ENCODE assay signal across 10 mouse cellular contexts in genomic region chr4:152125161-152126025, GRCm38 (mm10). TPM values are rescaled to one million over a fixed set of nuclear protein-coding genes. Genes with fewer than 3 reads are reported as not detected.
DNase-seq lines count a peak whose midpoint lies in the region; ATAC-seq and TF ChIP-seq lines count a peak whose summit lies in the region.
"Had no signal": no experiment of that assay in that cellular context is flagged by ENCODE, and none has a peak within 500 bp of the region (broad histone marks: within the 10 kb centered on the region; RNA-seq: fewer than 3 reads in every experiment).

No protein-coding gene starts in this region.

- H3K9ac ChIP-seq in intestine, postnatal 0 days (ENCODE audit: low read depth, low read length), result no peak overlapping the region
- H3K9ac ChIP-seq in midbrain, embryonic 14.5 days (replicated peaks; ENCODE audit: low read length), result no peak overlapping the region

- TF ChIP-seq POLR2A in lung, adult 2 months (IDR thresholded peaks at IDR 0.05; ENCODE audit: borderline replicate concordance, extremely low read depth, low read depth, low read length), result no peak

- DNase-seq in lung, adult 2 months, result no peak
- DNase-seq in lung, postnatal 25 days (ENCODE audit: low spot score), result no peak
- peak; percentile 67 to 70 for DNase-seq in cerebellum, postnatal 25 days
- peak; percentile 76 for DNase-seq in heart, adult 8-10 months (ENCODE audit: low spot score)
- peak; percentile 28 for DNase-seq in midbrain, embryonic 14.5 days
- DNase-seq in natural killer cell, adult 2 months (ENCODE audit: low spot score in 2 of 2), result no peak
- no peak for DNase-seq in frontal cortex, postnatal 14 days (ENCODE audit: low spot score in 2 of 2)

- H3K27ac ChIP-seq in intestine, postnatal 0 days (ENCODE audit: low read depth, low read length), result no peak overlapping the region
- no peak overlapping the region for H3K27ac ChIP-seq in midbrain, embryonic 14.5 days (replicated peaks; ENCODE audit: low read depth, low read length)

- H3K36me3 ChIP-seq in intestine, postnatal 0 days (ENCODE audit: control insufficient read depth, insufficient read depth), result peaks cover 11% of the 10 kb centered on the region; the same call in 1 of the 2 replicates
- H3K36me3 ChIP-seq in midbrain, embryonic 14.5 days (ENCODE audit: control insufficient read depth, insufficient read depth, low read length), result no peaks in the 10 kb centered on the region

- H3K27me3 ChIP-seq in intestine, postnatal 0 days (replicated peaks; ENCODE audit: control insufficient read depth, insufficient read depth, low read length), result peaks cover 61% of the 10 kb centered on the region
- H3K27me3 ChIP-seq in midbrain, embryonic 14.5 days (ENCODE audit: control insufficient read depth, insufficient read depth, low read length), result peaks cover 100% of the 10 kb centered on the region
- H3K27me3 ChIP-seq: Patski had no signal

- no peaks in the 10 kb centered on the region for H3K9me3 ChIP-seq in intestine, postnatal 0 days (ENCODE audit: control insufficient read depth)
- H3K9me3 ChIP-seq in midbrain, embryonic 14.5 days (ENCODE audit: control insufficient read depth, low read length), result no peaks in the 10 kb centered on the region

- peaks cover 13% of the 10 kb centered on the region for H3K4me1 ChIP-seq in lung, adult 2 months (ENCODE audit: control insufficient read depth, insufficient read depth, low read length)
- H3K4me1 ChIP-seq in intestine, postnatal 0 days (replicated peaks; ENCODE audit: control insufficient read depth, insufficient read depth, low read length), result no peaks in the 10 kb centered on the region
- H3K4me1 ChIP-seq in midbrain, embryonic 14.5 days (ENCODE audit: control insufficient read depth, insufficient read depth, low read length), result peaks cover 13% of the 10 kb centered on the region

- H3K4me2 ChIP-seq in intestine, postnatal 0 days (replicated peaks; ENCODE audit: low read depth), result peak overlapping the region; percentile 18
- peak overlapping the region; percentile 47 for H3K4me2 ChIP-seq in midbrain, embryonic 14.5 days (ENCODE audit: low read length)

- H3K4me3 ChIP-seq in lung, adult 2 months (replicated peaks; ENCODE audit: extremely low read depth, low read depth, low read length), result peak overlapping the region; percentile 44
- H3K4me3 ChIP-seq in intestine, postnatal 0 days (ENCODE audit: low read depth, low read length), result peak overlapping the region; percentile 9; the same call in 1 of the 2 replicates
- H3K4me3 ChIP-seq in midbrain, embryonic 14.5 days (replicated peaks; ENCODE audit: low read depth, low read length), result peak overlapping the region; percentile 24

- WGBS in lung, adult 2 months, result 20% methylated on average over 56 of the region's 56 CpGs
- 48% methylated on average over 56 of the region's 56 CpGs for WGBS in intestine, postnatal 0 days
- 4% methylated on average over 56 of the region's 56 CpGs for WGBS in midbrain, embryonic 14.5 days

- ATAC-seq in intestine, postnatal 0 days, result no peak
- no peak for ATAC-seq in midbrain, embryonic 14.5 days (ENCODE audit: low FRiP score, low TSS enrichment)
- ATAC-seq: Patski had no signal

- TF ChIP-seq CTCF in lung, adult 2 months (IDR thresholded peaks at IDR 0.05; ENCODE audit: insufficient read depth, low read length), result no peak
- no peak for TF ChIP-seq CTCF in intestine, postnatal 0 days (IDR thresholded peaks at IDR 0.05; ENCODE audit: low read depth)

RNA-seq across cellular contexts. Expression of gene Tnfrsf25, which starts 9.7 kb away (rescaled TPM):
- 8.1 and 12.7 TPM in 2 replicates for polyA plus RNA-seq in lung, adult 2 months (2012; rRNA removed)
- 1 to 10 TPM; 1.1 to 3.2 (median 1.8) TPM for total RNA-seq in heart, adult 8-10 months (2022)
- polyA plus RNA-seq in intestine, postnatal 0 days (2015; fragmentation: Nextera tagmentation; extraction: Ambion mirVana), result 0.82 and 1.2 TPM in 2 replicates
- 0.54 and 1.2 TPM in 2 replicates for polyA plus RNA-seq in midbrain, embryonic 14.5 days (2014; fragmentation: Nextera tagmentation; extraction: Ambion mirVana)

RNA-seq across cellular contexts. Expression of gene Espn, which starts 26.8 kb away (rescaled TPM):
- polyA plus RNA-seq in lung, adult 2 months (2012; rRNA removed), result 9.8 and 16.3 TPM in 2 replicates
- 1 to 10 TPM; 2.6 to 3.5 (median 3.0) TPM for total RNA-seq in heart, adult 8-10 months (2022)
- polyA plus RNA-seq in intestine, postnatal 0 days (2015; fragmentation: Nextera tagmentation; extraction: Ambion mirVana), result 260 and 264 TPM in 2 replicates
- not detected in 2 replicates for polyA plus RNA-seq in midbrain, embryonic 14.5 days (2014; fragmentation: Nextera tagmentation; extraction: Ambion mirVana)

RNA-seq across cellular contexts. Expression of gene Hes2, which starts 33.3 kb away (rescaled TPM):
- 5.4 and 6.2 TPM in 2 replicates for polyA plus RNA-seq in lung, adult 2 months (2012; rRNA removed)
- total RNA-seq in heart, adult 8-10 months (2022), result not detected
- 8.6 and 11.2 TPM in 2 replicates for polyA plus RNA-seq in intestine, postnatal 0 days (2015; fragmentation: Nextera tagmentation; extraction: Ambion mirVana)
- not detected in 2 replicates for polyA plus RNA-seq in midbrain, embryonic 14.5 days (2014; fragmentation: Nextera tagmentation; extraction: Ambion mirVana)
- total RNA-seq: layer of hippocampus, adult 18-20 months had no signal
- polyA plus RNA-seq: Patski had no signal

RNA-seq across cellular contexts. Expression of gene Acot7, which starts 52.5 kb away (rescaled TPM):
- polyA plus RNA-seq in lung, adult 2 months (2012; rRNA removed), result 118 and 125 TPM in 2 replicates
- 10 to 100 TPM; 63.9 to 80.9 (median 69.3) TPM for total RNA-seq in heart, adult 8-10 months (2022)
- 24.1 and 28.7 TPM in 2 replicates for polyA plus RNA-seq in intestine, postnatal 0 days (2015; fragmentation: Nextera tagmentation; extraction: Ambion mirVana)
- 276 and 368 TPM in 2 replicates for polyA plus RNA-seq in midbrain, embryonic 14.5 days (2014; fragmentation: Nextera tagmentation; extraction: Ambion mirVana)

RNA-seq across cellular contexts. Expression of gene Plekhg5, which starts 53.1 kb away (rescaled TPM):
- polyA plus RNA-seq in lung, adult 2 months (2012; rRNA removed), result 46.7 and 49.9 TPM in 2 replicates
- 10 to 100 TPM; 11.9 to 15.0 (median 14.3) TPM for total RNA-seq in heart, adult 8-10 months (2022)
- polyA plus RNA-seq in intestine, postnatal 0 days (2015; fragmentation: Nextera tagmentation; extraction: Ambion mirVana), result 14.0 and 19.6 TPM in 2 replicates
- 7.0 and 8.0 TPM in 2 replicates for polyA plus RNA-seq in midbrain, embryonic 14.5 days (2014; fragmentation: Nextera tagmentation; extraction: Ambion mirVana)

Comparison
In these comparisons a context has a peak if more than half of its experiments do, and no peak if none do; other contexts are left out.
1. DNase-seq: peak in cerebellum, postnatal 25 days (2 of 2), heart, adult 8-10 months (single experiment) and midbrain, embryonic 14.5 days (single experiment); none in lung, adult 2 months (single experiment), lung, postnatal 25 days (single experiment), natural killer cell, adult 2 months (0 of 2) and frontal cortex, postnatal 14 days (0 of 2).
2. RNA of gene Espn, which starts 26.8 kb away (polyA plus RNA-seq): 260 to 264 TPM in intestine, postnatal 0 days; 9.8 to 16.3 TPM in lung, adult 2 months and not detected in midbrain, embryonic 14.5 days; every median in the first group is over 10 times any median in the second.
3. Peak in every context shown above with its lines, with median percentiles within 50 percentile points of each other: H3K4me3 ChIP-seq.